Mouse (Mus musculus) R1 (cell line): ENCODE data around the gene Aifm3.

ENCODE experiments used
- DNase-seq: peaks from one replicate; pipeline ENCODE4 v3.0.0-alpha.2; 2018; ENCODE audit warnings: low read depth, low spot score

Aifm3 gene

GRCm38 (mm10) chr16:17553910-17554685 is 64.7 kb downstream of the Aifm3 start:
- DNase-seq, result peak; percentile 99

- peak; percentile 69 for DNase-seq
Measured at GRCm38 (mm10) chr16:17554702-17555101, 65.3 kb downstream of the Aifm3 start.

GRCm38 (mm10) chr16:17556180-17556579 is 66.8 kb downstream of the Aifm3 start:
- DNase-seq, result no peak

GRCm38 (mm10) chr16:17556907-17557306 is 67.5 kb downstream of the Aifm3 start:
- no peak for DNase-seq
